Mouse (Mus musculus): ENCODE measurements around the gene Best1. TPM values are rescaled to one million over a fixed set of nuclear protein-coding genes. Genes with fewer than 3 reads are reported as not detected.

The Best1 gene
- polyA plus RNA-seq, 1 experiment from 2014 or later = 0.36 TPM

- TF ChIP-seq EP300 (optimal IDR thresholded peaks at IDR 0.05) (no peak), CTCF (IDR thresholded peaks at IDR 0.05; ENCODE audit: low read depth) (peak; percentile 92)
- H3K9me3 ChIP-seq (ENCODE audit: control insufficient read depth, low read length) = no peaks in the 10 kb centered on the region
- 16% methylated on average over 3 of the region's 3 CpGs for WGBS
- H3K4me1 ChIP-seq (replicated peaks; ENCODE audit: control insufficient read depth, insufficient read depth) = no peaks in the 10 kb centered on the region
- no peak for DNase-seq (ENCODE audit: low spot score)
- no peaks in the 10 kb centered on the region for H3K27me3 ChIP-seq (ENCODE audit: control insufficient read depth, insufficient read depth, low read length)
- no peaks in the 10 kb centered on the region for H3K36me3 ChIP-seq (ENCODE audit: control insufficient read depth, insufficient read depth, low read length)
- no peak overlapping the region for H3K9ac ChIP-seq (ENCODE audit: low read length)
- H3K4me2 ChIP-seq (replicated peaks; ENCODE audit: low read depth) = no peak overlapping the region
- peak; percentile 53; the same call in 1 of the 2 replicates for ATAC-seq (ENCODE audit: low FRiP score, low TSS enrichment)
- H3K27ac ChIP-seq (replicated peaks) = no peak overlapping the region
- no peak overlapping the region for H3K4me3 ChIP-seq (ENCODE audit: low read depth, low read length)
These were observed 1.1 kb downstream of the Best1 start for GRCm38 (mm10) chr19:10000330-10000729.

GRCm38 (mm10) chr19:9998736-9999486 is 2.5 kb downstream of the Best1 start:
- Histone ChIP-seq H3K27me3 (ENCODE audit: control insufficient read depth, insufficient read depth, low read length) (no peaks in the 10 kb centered on the region), H3K4me2 (replicated peaks; ENCODE audit: low read depth) (no peak overlapping the region), H3K27ac (replicated peaks) (no peak overlapping the region), H3K4me1 (replicated peaks; ENCODE audit: control insufficient read depth, insufficient read depth) (no peaks in the 10 kb centered on the region), H3K9ac (ENCODE audit: low read length) (no peak overlapping the region), H3K4me3 (ENCODE audit: low read depth, low read length) (no peak overlapping the region), H3K9me3 (ENCODE audit: control insufficient read depth, low read length) (no peaks in the 10 kb centered on the region), H3K36me3 (ENCODE audit: control insufficient read depth, insufficient read depth, low read length) (no peaks in the 10 kb centered on the region)
- no peak for ATAC-seq (ENCODE audit: low FRiP score, low TSS enrichment)
- 62% methylated on average over 13 of the region's 13 CpGs for WGBS
- no peak for DNase-seq (ENCODE audit: low spot score)
- TF ChIP-seq EP300 (optimal IDR thresholded peaks at IDR 0.05) (no peak), CTCF (IDR thresholded peaks at IDR 0.05; ENCODE audit: low read depth) (no peak)

- no peak for TF ChIP-seq EP300 (optimal IDR thresholded peaks at IDR 0.05)
- no peak for TF ChIP-seq CTCF (IDR thresholded peaks at IDR 0.05; ENCODE audit: low read depth)
- Histone ChIP-seq H3K4me1 (replicated peaks; ENCODE audit: control insufficient read depth, insufficient read depth) (no peaks in the 10 kb centered on the region), H3K27ac (replicated peaks) (no peak overlapping the region), H3K36me3 (ENCODE audit: control insufficient read depth, insufficient read depth, low read length) (no peaks in the 10 kb centered on the region), H3K4me2 (replicated peaks; ENCODE audit: low read depth) (no peak overlapping the region), H3K4me3 (ENCODE audit: low read depth, low read length) (no peak overlapping the region), H3K9me3 (ENCODE audit: control insufficient read depth, low read length) (no peaks in the 10 kb centered on the region), H3K9ac (ENCODE audit: low read length) (no peak overlapping the region), H3K27me3 (ENCODE audit: control insufficient read depth, insufficient read depth, low read length) (no peaks in the 10 kb centered on the region)
- 64% methylated on average over 2 of the region's 2 CpGs for WGBS
- DNase-seq (ENCODE audit: low spot score) = no peak
- no peak for ATAC-seq (ENCODE audit: low FRiP score, low TSS enrichment)
These were observed 3.4 kb downstream of the Best1 start for GRCm38 (mm10) chr19:9998063-9998416.

- TF ChIP-seq CTCF (IDR thresholded peaks at IDR 0.05; ENCODE audit: low read depth) (no peak), EP300 (optimal IDR thresholded peaks at IDR 0.05) (no peak)
- no peak overlapping the region for H3K27ac ChIP-seq (replicated peaks)
- 70% methylated on average over 12 of the region's 12 CpGs for WGBS
- no peak overlapping the region for H3K4me3 ChIP-seq (ENCODE audit: low read depth, low read length)
- no peak overlapping the region for H3K9ac ChIP-seq (ENCODE audit: low read length)
- no peaks in the 10 kb centered on the region for H3K27me3 ChIP-seq (ENCODE audit: control insufficient read depth, insufficient read depth, low read length)
- H3K36me3 ChIP-seq (ENCODE audit: control insufficient read depth, insufficient read depth, low read length) = no peaks in the 10 kb centered on the region
- no peaks in the 10 kb centered on the region for H3K9me3 ChIP-seq (ENCODE audit: control insufficient read depth, low read length)
- H3K4me1 ChIP-seq (replicated peaks; ENCODE audit: control insufficient read depth, insufficient read depth) = no peaks in the 10 kb centered on the region
- no peak for DNase-seq (ENCODE audit: low spot score)
- ATAC-seq (ENCODE audit: low FRiP score, low TSS enrichment) = no peak
- H3K4me2 ChIP-seq (replicated peaks; ENCODE audit: low read depth) = no peak overlapping the region
These were observed 4.0 kb downstream of the Best1 start for GRCm38 (mm10) chr19:9997204-9998062.

- H3K36me3 ChIP-seq (ENCODE audit: control insufficient read depth, insufficient read depth, low read length) = no peaks in the 10 kb centered on the region
- DNase-seq (ENCODE audit: low spot score) (peak; percentile 87), ATAC-seq (ENCODE audit: low FRiP score, low TSS enrichment) (peak; percentile 86)
- no peak for TF ChIP-seq EP300 (optimal IDR thresholded peaks at IDR 0.05)
- TF ChIP-seq CTCF (IDR thresholded peaks at IDR 0.05; ENCODE audit: low read depth) = peak; percentile 91
- 0 out of 2 replicates have a peak overlapping the region, but pooled peaks have one; percentile 13 for H3K9ac ChIP-seq (ENCODE audit: low read length)
- no peaks in the 10 kb centered on the region for H3K27me3 ChIP-seq (ENCODE audit: control insufficient read depth, insufficient read depth, low read length)
- peak overlapping the region; percentile 43 for H3K4me2 ChIP-seq (replicated peaks; ENCODE audit: low read depth)
- H3K4me3 ChIP-seq (ENCODE audit: low read depth, low read length) = no peak overlapping the region; the same call in none of the 2 replicates
- 4% methylated on average over 17 of the region's 17 CpGs for WGBS
- H3K27ac ChIP-seq (replicated peaks) = 0 out of 2 replicates have a peak overlapping the region, but pooled peaks have one; percentile 8
- H3K4me1 ChIP-seq (replicated peaks; ENCODE audit: control insufficient read depth, insufficient read depth) = no peaks in the 10 kb centered on the region
- H3K9me3 ChIP-seq (ENCODE audit: control insufficient read depth, low read length) = no peaks in the 10 kb centered on the region
These were observed 8.3 kb downstream of the Best1 start for GRCm38 (mm10) chr19:9993036-9993656.
